Mouse (Mus musculus) c-Kit-positive CD71-positive TER-119-negative erythroid progenitor cells, embryonic 14.5 days (primary cell): ENCODE data around the gene Camta1.

Experiments
- DNase-seq: peaks from one replicate; pipeline ENCODE4 v3.0.0-alpha.2; 2013; ENCODE audit warnings: low read depth

Gene Camta1

DNA sequence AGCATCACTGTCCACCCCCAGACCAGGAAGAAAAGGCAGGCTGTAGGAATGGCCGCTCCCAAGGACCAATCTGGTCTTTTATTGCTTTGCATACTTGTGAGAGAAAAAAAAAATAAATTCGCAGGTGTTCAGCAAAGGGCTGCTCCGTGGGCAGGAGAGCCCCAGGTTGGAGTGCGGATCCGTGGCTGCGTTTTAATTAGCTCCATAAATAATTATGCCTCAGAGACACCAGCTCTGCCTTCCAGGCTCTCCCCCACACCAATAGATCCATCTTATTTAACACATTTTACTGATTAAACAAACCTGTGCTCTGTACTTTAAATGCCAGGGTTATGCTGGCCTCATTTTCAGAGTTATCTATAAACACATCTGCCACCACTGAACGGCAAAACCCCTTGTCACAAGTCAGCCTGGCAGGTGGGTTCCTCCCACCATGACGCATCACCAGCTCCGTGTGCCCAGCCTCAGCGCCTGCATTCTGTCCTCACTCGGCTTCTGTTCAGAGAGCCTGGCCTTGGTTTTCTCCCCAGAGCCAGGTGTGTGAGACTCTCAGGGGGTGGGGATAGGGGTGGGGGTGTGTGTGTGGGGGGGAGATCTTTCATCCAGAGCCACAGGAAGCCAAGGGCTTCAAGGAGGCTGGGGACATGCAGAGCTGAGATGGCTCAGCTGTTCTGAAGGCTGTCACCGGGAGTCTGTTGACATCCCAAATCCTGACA lies 475.5 kb downstream of the Camta1 start:
- no peak for DNase-seq

DNA sequence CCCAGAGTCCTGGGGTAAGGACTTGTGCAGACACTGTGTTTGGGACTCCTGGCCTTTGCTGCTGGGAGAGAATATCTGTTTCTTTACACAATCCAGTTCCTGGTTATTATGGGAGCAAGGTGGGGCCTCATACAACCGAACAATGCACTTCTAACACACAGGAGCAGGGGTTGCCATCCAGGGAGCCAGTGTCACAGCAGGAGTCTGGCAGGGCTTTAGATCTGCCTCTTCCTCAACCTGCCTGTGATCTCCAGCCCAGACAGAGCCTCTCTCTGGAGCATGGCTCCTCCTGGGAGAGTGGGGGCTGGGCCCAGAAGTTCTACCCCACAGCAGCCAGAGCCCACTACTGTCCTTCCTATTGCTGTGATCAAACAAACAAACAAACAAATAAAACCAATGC lies 483.9 kb downstream of the Camta1 start:
- DNase-seq = no peak

DNA sequence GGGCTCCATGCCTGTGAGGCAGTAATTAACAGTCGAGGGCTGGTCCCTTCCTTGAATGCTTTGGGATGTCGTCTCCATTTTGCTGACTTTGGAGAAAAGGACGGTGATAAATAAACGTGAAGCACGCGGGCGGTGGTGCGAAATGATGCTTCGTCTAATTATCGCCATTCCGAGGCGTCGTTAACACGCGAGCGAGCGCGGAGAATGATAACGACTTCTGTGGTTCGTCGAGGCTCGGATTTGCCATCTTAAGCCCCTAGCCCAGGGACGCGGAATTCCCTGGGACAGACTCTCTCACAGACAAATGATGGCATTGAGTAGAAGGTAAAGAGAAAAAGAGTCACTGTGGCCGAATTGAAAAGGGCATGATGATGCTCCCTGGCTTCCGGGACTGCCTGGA lies 485.4 kb downstream of the Camta1 start:
- no peak for DNase-seq

DNA sequence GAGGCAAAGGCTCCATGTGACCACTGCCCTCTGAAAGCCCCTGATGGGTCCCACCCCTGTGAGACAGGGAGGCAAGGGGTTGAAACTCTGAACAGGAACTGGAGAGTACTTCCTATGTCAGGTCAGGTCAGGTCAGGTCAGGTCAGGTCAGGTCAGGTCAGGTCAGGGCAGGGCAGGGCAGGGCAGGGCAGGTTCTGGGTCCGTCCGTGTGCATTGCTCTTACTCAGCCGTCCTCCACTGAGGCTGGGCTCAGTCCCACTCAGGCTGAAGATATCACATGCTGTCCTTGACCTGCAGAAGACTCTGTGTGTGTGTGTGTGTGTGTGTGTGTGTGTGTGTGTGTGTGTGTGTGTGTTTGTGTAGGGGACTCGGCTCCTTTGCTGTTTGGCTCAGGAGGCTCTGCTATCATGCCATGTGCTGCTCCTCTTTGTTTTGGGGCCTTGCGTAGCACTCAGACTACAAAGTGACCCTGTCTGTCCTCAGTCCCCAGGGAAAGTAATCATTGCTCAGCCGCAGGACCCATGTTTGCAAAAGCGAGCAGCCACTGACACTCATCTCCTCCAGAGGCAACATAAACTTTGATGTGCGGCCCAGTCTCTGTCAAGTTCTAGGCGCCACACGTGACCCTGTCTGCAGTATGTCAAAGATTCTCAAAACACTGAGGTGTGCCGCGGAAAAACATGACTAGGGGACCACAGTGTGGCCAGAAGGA lies 488.7 kb downstream of the Camta1 start:
- DNase-seq = no peak

DNA sequence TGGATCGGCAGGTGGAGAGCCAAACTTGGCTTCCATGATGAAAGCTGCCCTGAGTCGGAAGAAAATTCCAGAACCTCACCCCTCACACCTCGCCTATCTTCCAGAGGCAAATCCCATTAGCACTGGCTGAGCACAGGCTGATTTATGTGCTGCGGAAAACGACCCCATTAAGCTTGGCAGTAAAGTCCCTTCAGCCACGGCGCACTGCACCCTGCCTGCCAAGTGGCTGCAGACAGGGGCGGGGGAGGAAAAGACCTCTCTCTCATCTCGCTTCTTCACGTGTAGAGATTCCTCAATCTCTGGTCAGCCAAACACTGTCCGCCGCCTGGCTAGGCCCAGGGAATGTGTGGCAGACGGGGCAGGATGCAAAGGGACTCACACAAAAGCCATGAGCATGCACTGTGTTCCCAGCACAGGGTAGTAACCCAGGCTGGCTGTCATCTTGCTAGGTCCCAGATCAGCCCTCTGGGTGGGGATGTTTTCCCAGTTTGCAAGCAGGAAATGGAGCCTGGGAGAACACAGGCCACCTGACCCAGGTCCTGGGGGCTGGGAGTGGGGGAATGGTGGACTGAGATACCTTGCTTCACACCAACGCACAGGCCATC lies 494.6 kb downstream of the Camta1 start:
- DNase-seq = no peak

DNA sequence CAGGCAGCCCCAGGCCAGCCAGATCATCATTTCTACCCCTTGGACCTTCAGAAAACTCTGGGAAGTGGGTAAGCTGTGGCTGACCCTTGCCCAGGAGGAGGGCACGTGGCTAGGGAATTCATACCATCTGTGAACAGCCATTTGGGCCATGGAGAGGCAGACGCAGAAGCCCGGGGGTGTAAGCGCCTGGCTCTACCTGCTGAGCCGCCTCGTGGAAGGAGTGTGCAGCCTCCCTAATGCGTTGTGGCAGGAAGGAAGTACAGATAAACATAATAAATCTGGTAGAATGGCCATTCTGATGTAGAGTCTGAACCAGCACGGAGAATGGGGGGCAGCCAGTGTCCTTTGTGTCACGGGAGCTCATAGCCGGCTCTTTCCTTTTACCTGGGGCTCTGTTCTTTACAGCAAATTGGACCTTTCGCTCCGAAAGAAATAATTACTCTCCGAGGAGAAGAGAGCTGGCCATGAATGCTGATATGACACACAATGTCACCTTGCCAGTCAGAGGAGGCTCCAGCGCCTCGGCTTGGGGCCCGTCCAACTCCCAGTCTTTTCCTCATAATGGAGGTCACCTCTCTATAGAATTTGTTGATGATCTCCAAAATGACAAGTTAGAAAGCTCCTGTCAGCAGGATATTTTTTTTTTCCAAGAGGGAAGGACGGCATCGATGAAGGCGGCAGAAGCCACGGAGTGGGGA lies 500.6 kb downstream of the Camta1 start:
- no peak for DNase-seq

DNA sequence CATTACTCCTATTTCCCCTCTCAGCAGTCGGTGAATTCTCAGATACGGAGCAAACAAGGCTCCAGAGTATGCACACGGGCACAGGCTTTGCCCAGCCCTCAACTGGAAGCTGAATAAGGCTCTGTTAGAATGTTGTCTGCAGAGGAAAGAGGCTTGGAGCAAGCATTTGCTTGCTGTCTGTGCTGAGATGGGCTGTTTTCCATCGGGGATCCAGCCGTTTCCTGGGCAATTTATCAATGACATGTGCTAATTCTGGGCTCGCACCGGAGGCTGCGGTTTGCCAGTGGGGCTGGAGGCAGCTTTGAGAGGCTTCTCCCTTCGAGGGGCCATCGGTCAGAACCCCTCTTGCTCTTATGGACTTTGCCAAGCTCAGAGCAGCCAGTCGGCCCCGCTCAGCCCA lies 506.2 kb downstream of the Camta1 start:
- DNase-seq = no peak

DNA sequence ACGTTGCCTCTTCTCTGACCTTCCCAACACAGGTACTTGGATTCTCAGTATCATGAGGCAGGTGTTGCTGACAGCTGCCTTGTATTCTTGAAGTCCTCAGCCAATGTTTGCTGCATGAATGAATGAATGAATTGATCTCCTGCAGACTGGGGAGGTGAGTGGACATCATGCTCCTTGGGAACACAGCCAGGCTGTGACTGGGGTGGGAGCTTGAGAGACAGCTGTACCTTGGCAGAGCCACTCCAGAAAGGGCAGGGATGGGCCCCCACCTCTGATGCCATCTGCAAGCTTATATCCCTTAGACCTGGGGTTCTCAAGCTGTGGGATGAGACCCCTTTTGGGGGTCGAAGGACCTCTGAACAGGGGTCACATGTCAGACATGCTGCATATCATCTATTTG lies 508.9 kb downstream of the Camta1 start:
- DNase-seq = no peak

DNA sequence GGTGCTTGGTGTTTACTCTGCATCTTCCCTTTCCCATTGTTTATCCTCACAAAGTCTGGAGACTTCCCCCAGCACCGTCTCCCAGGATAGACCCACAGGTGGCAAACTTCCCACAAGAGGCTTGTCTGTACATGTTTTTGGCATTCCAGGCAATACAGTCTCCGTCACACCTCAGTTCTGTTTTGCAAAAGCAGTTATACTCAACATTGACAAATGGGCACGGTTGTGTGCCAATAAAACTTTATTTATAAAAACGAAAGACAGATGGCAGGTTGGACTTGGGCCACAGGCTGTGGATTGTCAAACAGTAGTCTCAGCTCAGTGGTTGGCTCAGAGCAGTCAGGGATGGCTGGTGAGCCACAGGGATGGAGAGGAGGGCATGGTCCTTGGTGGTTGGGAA lies 509.4 kb downstream of the Camta1 start:
- DNase-seq = no peak

DNA sequence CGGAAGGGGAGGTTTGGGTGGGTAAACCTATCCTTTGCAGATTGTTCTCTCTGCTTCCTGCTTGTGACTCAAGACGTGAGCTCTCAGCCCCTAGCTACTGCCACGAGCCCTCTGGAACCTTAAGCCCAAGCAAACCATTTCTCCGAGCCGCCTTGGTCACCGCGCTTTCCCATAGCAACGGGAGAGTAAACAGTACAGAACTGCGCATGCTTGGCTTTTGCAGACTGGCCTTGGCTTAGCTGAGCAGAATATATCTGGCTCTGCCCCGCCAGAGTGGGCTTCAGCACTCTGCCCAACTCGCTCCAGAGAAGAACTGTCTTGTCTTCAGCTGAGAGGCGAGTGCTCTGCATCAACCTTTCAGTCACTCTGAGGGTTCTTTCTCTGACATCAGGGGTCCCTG lies 509.9 kb downstream of the Camta1 start:
- DNase-seq = no peak

DNA sequence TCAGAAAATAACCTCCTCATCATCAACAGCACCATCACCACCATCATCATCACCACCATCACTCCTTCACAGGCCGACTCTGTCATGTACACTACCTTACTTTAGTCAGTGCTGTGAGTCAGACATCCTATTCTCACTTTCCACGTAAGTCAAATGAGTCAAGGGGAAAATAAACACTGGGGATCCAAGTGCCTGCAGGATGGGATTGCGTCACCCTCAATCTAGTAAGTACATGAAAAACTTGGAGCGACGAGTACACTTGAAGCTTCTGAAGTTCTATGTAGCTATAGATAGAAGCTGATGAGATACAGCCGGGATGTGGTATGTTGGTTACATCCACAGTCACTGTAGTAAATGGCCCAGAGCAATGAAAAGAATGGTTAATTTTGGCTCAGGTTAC lies 514.1 kb downstream of the Camta1 start:
- no peak for DNase-seq

DNA sequence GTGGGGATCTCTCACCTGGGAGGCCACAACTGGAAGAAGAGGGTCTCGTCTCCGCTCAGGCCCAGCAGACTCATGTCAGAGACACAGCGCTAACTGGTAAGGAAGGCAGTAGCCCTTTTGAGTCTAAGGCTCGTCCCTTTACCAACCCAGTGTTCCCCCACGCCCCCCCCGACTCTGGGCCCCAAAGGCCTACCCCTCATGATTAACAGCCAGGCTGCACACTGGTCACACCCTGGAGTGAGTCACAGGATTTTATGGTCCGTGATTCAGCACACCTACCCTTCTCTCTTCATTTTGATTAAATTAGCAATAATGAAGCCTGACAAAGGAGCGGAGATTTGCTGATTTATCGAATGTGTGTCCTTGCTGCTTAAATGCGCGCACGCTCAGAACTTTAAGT lies 515.0 kb downstream of the Camta1 start:
- no peak for DNase-seq

DNA sequence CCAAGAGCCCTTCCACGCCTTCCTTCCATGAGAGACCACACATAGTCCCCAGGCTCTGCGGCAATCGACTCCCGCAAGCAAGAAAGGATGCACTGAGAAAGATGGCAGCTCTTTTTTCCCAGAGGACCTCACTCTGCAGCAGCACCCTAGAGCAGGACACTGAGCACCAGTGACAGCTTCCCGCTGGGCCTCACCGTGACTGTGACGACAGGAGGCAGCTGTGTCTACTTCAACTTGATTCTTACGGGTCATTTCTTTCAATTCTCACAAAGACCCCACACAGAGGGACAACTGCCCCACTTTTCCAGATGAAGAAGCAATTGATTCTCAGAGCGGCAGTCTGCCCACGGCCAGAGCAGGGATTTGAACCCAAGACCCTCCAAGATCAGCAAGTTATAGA lies 516.9 kb downstream of the Camta1 start:
- DNase-seq = no peak

DNA sequence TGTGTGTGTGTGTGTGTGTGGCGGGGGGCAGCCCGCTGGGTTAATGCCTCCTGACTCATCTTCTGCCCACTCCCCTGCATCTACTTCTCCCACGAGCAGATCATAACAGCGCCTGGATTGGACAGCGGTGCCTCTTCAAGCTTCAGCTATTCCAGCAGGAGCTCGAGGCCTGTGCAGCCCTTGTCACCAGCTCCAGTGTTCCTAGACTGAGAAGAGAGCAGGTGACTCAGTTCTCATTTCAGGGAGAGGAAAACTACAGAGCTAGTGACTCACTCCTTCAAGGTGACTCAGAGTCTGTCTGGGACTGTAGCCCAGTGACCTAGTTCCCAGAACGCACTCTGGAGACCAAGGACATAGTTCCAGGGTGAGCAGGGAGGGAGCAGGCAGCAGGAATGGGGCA lies 522.3 kb downstream of the Camta1 start:
- DNase-seq = no peak

DNA sequence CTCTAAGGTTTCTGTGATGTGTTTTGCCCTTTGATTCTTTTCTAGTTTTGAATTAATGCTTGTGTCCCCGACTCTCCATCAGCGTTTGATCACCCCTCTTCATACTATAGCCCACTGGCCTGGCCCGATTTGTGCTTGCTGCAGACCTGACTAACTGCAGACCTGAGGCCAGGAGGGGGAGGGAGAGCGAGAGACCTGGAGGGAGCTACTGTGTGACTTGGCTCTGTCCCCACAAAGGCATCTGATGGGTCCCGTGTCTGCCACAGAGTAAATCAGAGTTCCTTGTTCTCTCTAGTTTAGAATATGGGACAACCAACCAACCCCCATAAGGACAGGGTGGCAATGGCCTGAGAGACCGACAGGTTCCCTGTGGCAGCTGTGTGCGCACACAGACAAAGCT lies 522.7 kb downstream of the Camta1 start:
- no peak for DNase-seq

DNA sequence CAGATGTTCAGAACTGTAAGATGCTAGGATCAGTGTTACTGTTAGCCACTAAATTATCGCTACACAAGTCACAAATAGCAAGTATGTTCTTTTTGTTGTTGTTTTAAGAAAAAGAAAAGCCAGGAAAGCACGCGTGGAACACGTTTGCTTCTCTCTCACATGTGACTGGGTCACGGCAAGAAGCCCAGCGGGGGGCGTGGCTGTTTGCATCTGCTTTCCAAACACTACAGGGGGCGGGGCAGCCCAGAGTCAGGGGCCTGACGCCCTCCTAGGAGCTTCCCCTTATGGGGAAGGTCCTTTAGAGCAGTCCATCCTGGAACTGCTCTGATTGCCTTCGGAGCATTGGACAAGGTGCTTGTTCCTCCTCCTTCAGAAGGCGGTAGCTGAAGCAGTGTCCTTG lies 524.1 kb downstream of the Camta1 start:
- no peak for DNase-seq

DNA sequence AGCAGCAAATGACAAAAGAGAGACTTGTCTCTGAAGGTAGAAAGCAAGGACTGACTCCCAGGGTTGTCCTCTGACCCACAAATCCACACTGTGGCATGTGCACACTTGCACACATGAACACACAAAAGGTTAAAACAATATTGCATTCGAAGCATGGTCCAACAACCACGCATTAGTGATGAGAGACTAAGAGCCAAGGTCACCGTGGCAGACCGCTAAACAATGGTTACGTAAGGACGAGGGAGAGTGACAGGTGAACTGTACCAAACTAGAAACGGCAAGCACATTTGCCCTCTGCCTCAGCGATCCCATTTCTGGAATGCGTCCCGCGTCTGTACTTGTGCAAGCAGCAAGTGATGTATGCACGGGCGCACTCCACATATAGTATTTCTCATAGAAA lies 525.3 kb downstream of the Camta1 start:
- no peak for DNase-seq

DNA sequence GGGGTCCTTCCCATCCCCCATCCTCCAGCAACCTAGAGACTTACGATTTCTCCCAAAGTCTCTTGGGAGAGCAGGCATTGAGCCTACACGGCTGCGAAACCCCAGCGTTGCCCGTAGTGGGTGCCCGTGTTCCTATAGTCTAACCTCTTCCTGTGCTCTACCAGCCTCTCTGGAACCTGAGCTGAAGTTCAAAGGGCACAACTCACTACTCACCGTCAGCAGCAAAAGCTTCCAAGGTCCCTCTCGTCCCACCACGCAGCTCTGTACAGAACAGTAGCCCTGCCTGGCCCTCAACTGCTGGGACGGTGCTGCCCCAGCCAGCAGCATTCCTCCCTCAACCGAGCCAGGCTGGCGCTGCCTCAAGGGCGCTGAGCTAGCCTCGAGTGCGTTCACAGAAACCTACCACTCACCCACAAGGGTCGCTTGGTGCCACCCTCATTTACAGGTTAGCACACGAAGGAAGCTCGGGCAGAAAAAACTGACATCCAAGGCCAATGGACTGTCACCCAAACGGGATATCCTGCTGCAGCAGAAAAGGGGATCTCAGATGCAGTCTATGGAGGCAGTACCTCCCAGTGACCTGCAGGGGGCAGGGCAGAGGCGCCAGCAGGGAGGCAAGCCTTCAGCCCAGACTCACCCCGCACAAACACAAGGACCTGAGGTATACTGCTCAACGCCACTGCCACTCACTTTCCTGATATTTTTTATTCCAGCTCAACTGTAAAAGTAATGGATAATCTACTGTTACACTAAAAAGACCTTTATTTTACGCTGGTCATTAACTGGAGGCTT lies 526.5 kb downstream of the Camta1 start:
- DNase-seq = no peak

DNA sequence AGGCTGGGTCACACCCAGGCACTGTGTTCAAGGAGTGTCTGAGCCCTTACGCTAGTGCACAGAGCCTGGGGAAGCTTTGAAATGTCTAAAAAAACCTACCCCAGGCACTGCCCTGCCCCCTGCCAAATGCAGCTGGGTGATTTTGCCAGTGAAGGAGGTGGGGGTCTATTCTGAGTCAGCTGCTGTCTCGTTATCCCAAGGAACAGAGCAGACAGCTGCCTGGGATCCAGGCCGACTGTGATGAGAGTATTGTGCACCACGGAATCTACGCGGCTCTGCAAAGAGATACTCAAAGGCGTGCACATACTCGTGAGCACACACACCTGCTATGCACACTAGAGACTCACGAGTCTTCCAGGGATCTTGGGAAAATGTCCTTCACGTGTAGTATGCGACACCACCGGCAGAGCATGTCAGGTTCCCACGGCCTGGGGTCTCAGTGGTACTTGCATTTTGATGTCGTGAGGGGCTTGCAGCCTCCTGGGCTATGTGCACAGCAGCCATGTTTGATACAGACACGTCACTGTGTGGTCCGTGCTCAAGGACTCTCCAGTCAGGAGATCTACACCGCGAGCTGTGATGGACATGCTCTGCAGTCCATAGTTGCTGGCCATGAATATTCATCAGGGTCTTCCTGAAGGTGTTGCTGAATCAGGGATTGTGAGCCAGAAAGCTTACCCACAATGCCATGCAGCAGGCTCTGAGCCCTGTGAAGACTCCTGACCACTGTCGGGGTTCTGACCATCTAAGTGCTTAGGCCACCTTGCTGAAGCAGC lies 529.4 kb downstream of the Camta1 start:
- DNase-seq = no peak

DNA sequence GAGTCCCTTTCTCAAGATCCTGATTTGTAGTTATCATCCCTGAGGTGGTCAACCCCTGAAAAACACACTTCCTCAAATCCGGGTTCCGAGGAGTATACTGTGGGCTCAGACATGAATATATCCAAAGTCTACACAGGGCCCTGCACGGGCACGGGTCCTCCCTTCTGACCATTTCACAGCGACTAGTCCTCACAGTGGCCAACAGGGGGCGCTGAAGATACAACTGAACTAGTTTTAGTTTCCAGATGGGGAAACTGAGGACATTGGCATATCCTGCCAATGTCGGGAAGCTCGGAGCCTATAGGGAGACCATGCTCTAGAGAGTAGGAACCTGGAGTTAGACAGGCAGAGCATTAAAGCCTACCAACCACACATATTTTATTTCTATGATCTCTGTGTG lies 530.7 kb downstream of the Camta1 start:
- no peak for DNase-seq

DNA sequence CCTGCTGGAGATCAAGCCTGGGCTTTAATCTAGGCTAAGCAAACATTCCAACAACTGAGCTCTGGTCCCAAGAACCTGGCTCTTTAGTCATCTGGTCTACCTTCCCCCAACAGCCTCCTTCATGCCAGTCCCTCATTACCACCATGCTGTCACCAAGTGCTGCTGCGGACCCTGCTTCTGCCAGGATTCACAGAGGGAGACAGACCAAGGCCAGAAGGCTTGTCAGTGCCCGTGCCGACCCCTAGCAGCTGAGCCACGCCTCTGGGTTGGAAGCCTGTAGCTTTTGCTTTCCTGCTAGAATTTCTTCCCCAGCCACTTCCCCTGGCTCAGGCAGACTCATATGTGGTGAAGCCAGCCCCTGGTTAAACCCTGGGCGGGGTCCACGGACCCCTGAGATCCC lies 533.6 kb downstream of the Camta1 start:
- DNase-seq = no peak
